Mouse (Mus musculus) C2C12 (cell line): ENCODE measurements around the gene Slc23a4. TPM values are rescaled to one million over a fixed set of nuclear protein-coding genes. Genes with fewer than 3 reads are reported as not detected.

Experiments
- H3K27me3 ChIP-seq: one replicate; pipeline ENCODE4 v1.6.1; 2011; ENCODE audit not compliant: control insufficient read depth, insufficient read depth, insufficient read length
- H3K36me3 ChIP-seq: one replicate; pipeline ENCODE4 v1.6.1; 2011; ENCODE audit not compliant: control insufficient read depth, insufficient read depth
- H3K4me3 ChIP-seq: one replicate; pipeline ENCODE4 v1.5.1; 2011; ENCODE audit warnings: mild to moderate bottlenecking, control low read depth; ENCODE audit not compliant: poor library complexity, insufficient read depth, severe bottlenecking
- H3K79me2 ChIP-seq: one replicate; pipeline ENCODE4 v1.6.1; 2011; ENCODE audit not compliant: control insufficient read depth, insufficient read depth
- H3K79me3 ChIP-seq: one replicate; pipeline ENCODE4 v1.6.1; 2011; ENCODE audit warnings: low read depth, control low read depth
- H3ac ChIP-seq: one replicate; pipeline ENCODE3; 2011; ENCODE audit warnings: low read depth; ENCODE audit not compliant: control insufficient read depth, insufficient read length
- CEBPB ChIP-seq: IDR thresholded peaks from one replicate; pipeline ENCODE4 v1.6.1; 2011; ENCODE audit warnings: low read depth, mild to moderate bottlenecking, control low read depth, moderate library complexity
- CTCF ChIP-seq: IDR thresholded peaks from one replicate; pipeline ENCODE4 v1.5.1; 2011; ENCODE audit not compliant: control insufficient read depth, insufficient read depth, insufficient read length
- FOSL1 ChIP-seq: IDR thresholded peaks from one replicate; pipeline ENCODE4 v1.8.0; 2011; ENCODE audit warnings: mild to moderate bottlenecking, low read length; ENCODE audit not compliant: poor library complexity, insufficient read depth, severe bottlenecking
- MAX ChIP-seq: IDR thresholded peaks from one replicate; pipeline ENCODE4 v1.6.1; 2011; ENCODE audit warnings: mild to moderate bottlenecking, control low read depth
- MYOD1 ChIP-seq: IDR thresholded peaks from one replicate; pipeline ENCODE4 v1.6.1; 2011; ENCODE audit warnings: low read depth; ENCODE audit not compliant: control insufficient read depth, insufficient read length
- MYOG ChIP-seq: IDR thresholded peaks from one replicate; pipeline ENCODE4 v1.6.1; 2011; ENCODE audit not compliant: control insufficient read depth, insufficient read length; ENCODE audit errors: extremely low read depth
- USF1 ChIP-seq: IDR thresholded peaks from one replicate; pipeline ENCODE4 v1.6.1; 2011; ENCODE audit warnings: low read depth, mild to moderate bottlenecking, control low read depth, moderate library complexity
- polyA plus RNA-seq: library from polyadenylated mRNA; unstranded; fragments of >200 nt; fragmentation: generic; extraction: Trizol; gene quantifications from one replicate; pipeline ENCODE4 v1.2.1, GENCODE M21; 2012; ENCODE audit warnings: missing spikeins

Slc23a4 gene
- polyA plus RNA-seq, 1 experiment: 0.05 TPM

GRCm38 (mm10) chr6:34951956-34952667 is 36.1 kb downstream of the Slc23a4 start:
- no peak for TF ChIP-seq CTCF
- TF ChIP-seq MAX: no peak
- no peak for TF ChIP-seq CEBPB
- no peak for TF ChIP-seq MYOD1
- no peak for TF ChIP-seq FOSL1
- TF ChIP-seq MYOG: no peak
- TF ChIP-seq USF1: no peak
- H3K4me3 ChIP-seq: no peak overlapping the region
- H3K79me2 ChIP-seq: no peaks in the 10 kb centered on the region
- H3K79me3 ChIP-seq: no peaks in the 10 kb centered on the region
- no peaks in the 10 kb centered on the region for H3K36me3 ChIP-seq
- no peak overlapping the region for H3ac ChIP-seq
- no peaks in the 10 kb centered on the region for H3K27me3 ChIP-seq

GRCm38 (mm10) chr6:34951518-34951917 is 36.7 kb downstream of the Slc23a4 start:
- Histone ChIP-seq H3K4me3 (no peak overlapping the region), H3K79me2 (no peaks in the 10 kb centered on the region), H3K79me3 (no peaks in the 10 kb centered on the region), H3K27me3 (no peaks in the 10 kb centered on the region), H3ac (no peak overlapping the region), H3K36me3 (no peaks in the 10 kb centered on the region)
- TF ChIP-seq CTCF (no peak), FOSL1 (no peak), USF1 (no peak), MYOG (no peak), MYOD1 (no peak), CEBPB (no peak), MAX (no peak)

- H3K4me3 ChIP-seq: no peak overlapping the region
- no peaks in the 10 kb centered on the region for H3K79me2 ChIP-seq
- H3K27me3 ChIP-seq: no peaks in the 10 kb centered on the region
- TF ChIP-seq MAX: no peak
- TF ChIP-seq USF1: no peak
- TF ChIP-seq CEBPB: no peak
- TF ChIP-seq FOSL1: no peak
- TF ChIP-seq CTCF: no peak
- no peak for TF ChIP-seq MYOD1
- no peak for TF ChIP-seq MYOG
- H3ac ChIP-seq: no peak overlapping the region
- H3K36me3 ChIP-seq: no peaks in the 10 kb centered on the region
- no peaks in the 10 kb centered on the region for H3K79me3 ChIP-seq
These were observed 39.7 kb downstream of the Slc23a4 start for GRCm38 (mm10) chr6:34948461-34948860.

DNA sequence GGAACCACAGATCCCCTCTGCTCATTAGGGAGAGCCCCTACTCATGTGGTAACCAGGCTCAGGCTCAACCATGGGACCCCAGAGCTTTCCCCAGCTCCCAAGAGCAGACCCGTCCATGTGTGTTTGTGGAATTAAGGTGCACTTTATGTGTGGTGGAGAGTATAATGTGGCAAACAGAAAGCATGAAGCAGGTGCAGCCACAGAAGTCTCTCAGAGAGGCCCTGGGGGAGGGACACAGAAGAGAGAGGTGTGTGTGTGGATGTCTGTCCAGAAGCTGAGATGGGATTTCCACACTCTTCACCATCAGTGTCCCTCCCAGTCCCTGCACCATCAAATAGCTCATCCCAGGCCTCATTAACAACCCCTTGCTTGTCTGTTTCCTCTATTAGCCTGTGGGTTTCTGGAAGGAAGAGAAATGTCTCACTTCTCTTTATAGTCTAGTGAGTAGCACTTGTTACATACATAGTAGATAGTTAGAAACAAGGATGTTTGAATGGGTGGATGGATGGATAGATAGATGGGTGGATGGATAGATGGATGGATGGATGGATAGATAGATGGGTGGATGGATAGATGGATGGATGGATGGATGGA is 41.6 kb downstream of the Slc23a4 start:
- TF ChIP-seq CTCF (no peak), FOSL1 (no peak), MYOG (no peak), USF1 (no peak), CEBPB (no peak), MAX (no peak), MYOD1 (no peak)

DNA sequence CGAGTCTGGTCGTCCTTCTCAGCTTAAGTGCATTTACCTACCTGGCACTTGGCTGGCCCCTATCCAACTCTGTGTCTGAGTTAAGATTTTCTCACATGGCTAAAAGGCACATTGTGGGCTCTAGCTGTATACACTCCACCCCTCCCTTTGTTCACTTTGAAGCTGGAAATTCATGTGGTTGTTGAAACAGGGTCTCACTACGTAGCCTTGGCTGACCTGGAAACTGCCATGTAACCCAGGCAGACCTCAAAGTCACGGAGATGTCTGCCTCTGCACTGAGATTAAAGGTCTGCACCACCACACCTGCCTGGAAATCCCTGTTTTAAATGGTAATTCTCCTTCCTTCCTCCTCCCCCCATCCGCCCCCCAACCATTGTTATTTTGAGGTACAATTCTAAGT is 44.7 kb downstream of the Slc23a4 start:
- no peaks in the 10 kb centered on the region for H3K79me3 ChIP-seq
- no peaks in the 10 kb centered on the region for H3K36me3 ChIP-seq
- H3K27me3 ChIP-seq: no peaks in the 10 kb centered on the region
- no peak for TF ChIP-seq MYOG
- TF ChIP-seq CEBPB: no peak
- TF ChIP-seq FOSL1: no peak
- TF ChIP-seq USF1: no peak
- TF ChIP-seq CTCF: no peak
- no peak for TF ChIP-seq MAX
- no peak overlapping the region for H3K4me3 ChIP-seq
- H3K79me2 ChIP-seq: no peaks in the 10 kb centered on the region
- no peak overlapping the region for H3ac ChIP-seq

More for the DNA sequence above, 41.6 kb downstream of the Slc23a4 start:
- no peaks in the 10 kb centered on the region for H3K79me3 ChIP-seq
- H3K36me3 ChIP-seq: no peaks in the 10 kb centered on the region
- no peak overlapping the region for H3ac ChIP-seq
- H3K4me3 ChIP-seq: no peak overlapping the region
- no peaks in the 10 kb centered on the region for H3K27me3 ChIP-seq
- no peaks in the 10 kb centered on the region for H3K79me2 ChIP-seq
